Comparison of ENCODE assay signal across 9 mouse cellular contexts in the genomic region with DNA sequence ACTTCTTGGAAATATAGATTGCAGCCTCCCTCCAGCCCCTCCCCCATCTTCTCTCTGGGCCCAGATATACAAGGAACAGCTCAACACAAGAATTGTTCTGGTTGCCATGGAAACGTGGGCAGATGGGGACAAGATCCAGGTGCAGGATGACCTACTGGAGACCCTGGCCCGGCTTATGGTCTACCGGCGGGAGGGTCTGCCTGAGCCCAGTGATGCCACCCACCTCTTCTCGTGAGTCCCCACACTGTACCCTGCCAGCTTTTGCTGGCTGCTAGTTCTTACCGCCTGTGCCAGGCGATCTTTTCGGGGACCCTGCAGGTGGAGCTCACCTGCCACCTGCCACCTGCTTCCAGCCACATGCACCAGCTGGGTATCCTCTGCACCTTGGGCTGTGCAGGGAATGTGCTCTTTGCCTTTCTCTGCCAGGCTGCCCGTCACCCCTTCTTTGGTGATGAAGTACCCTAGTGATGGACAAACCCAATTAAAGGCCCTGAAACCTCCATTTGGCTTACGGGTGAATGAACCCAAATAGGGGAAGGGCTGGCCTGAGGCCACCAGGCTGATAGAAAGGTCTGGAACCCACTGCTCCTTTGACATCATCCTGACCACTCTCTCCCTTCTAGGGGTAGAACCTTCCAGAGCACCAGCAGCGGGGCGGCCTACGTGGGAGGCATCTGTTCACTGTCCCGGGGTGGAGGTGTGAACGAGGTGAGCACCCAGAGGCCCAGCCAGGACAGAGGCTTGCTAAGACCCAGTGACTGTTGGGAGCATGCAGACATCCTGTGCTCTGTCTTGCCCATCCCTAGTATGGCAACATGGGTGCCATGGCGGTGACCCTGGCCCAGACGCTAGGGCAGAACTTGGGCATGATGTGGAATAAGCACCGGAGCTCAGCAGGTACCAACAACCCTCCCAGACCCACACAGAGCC. TPM values are rescaled to one million over a fixed set of nuclear protein-coding genes. Genes with fewer than 3 reads are reported as not detected.
DNase-seq lines count a peak whose midpoint lies in the region; ATAC-seq and TF ChIP-seq lines count a peak whose summit lies in the region.
"Had no signal": no experiment of that assay in that cellular context is flagged by ENCODE, and none has a peak within 500 bp of the region (broad histone marks: within the 10 kb centered on the region; RNA-seq: fewer than 3 reads in every experiment).

No protein-coding gene starts in this region.

- H3K27me3 ChIP-seq in forebrain, embryonic 16.5 days (replicated peaks; ENCODE audit: control insufficient read depth, insufficient read depth, low read length): no peaks in the 10 kb centered on the region
- peaks cover 58% of the 10 kb centered on the region for H3K27me3 ChIP-seq in midbrain, embryonic 10.5 days (ENCODE audit: low read depth, poor library complexity, severe bottlenecking)

- TF ChIP-seq CTCF in brain, embryonic 14.5 days (IDR thresholded peaks at IDR 0.05; ENCODE audit: borderline replicate concordance, extremely low read depth, insufficient read depth, insufficient read length): no peak

- DNase-seq in brain, embryonic 14.5 days (ENCODE audit: low read depth): peak; percentile 75
- peak; percentile 77 for DNase-seq in cerebellum, adult 9-11 months
- DNase-seq in midbrain, embryonic 10.5 days (ENCODE audit: low spot score): peak; percentile 42
- DNase-seq in right cerebral cortex, postnatal 4 days: no peak
- no peak for DNase-seq in urinary bladder, postnatal 36 days (ENCODE audit: low spot score in 2 of 2)
- DNase-seq in lung, postnatal 36 days: no peak
- DNase-seq in frontal cortex, postnatal 25 days (ENCODE audit: low spot score in 2 of 2): no peak

- TF ChIP-seq POLR2A in brain, embryonic 14.5 days (IDR thresholded peaks at IDR 0.05; ENCODE audit: borderline replicate concordance, extremely low read depth, insufficient read depth, insufficient read length, poor library complexity, severe bottlenecking): no peak

- H3K4me2 ChIP-seq in forebrain, embryonic 16.5 days (ENCODE audit: low read length): no peak overlapping the region

- H3K9ac ChIP-seq in forebrain, embryonic 16.5 days (replicated peaks; ENCODE audit: low read depth, low read length): no peak overlapping the region

- H3K36me3 ChIP-seq in forebrain, embryonic 16.5 days (ENCODE audit: control insufficient read depth, insufficient read depth): no peaks in the 10 kb centered on the region; the same call in 1 of the 2 replicates
- peaks cover 21% of the 10 kb centered on the region for H3K36me3 ChIP-seq in midbrain, embryonic 10.5 days

- 59% methylated on average over 18 of the region's 18 CpGs for WGBS in forebrain, embryonic 16.5 days
- WGBS in midbrain, embryonic 10.5 days: 67% methylated on average over 18 of the region's 18 CpGs

- H3K9me3 ChIP-seq in forebrain, embryonic 16.5 days (ENCODE audit: control insufficient read depth, low read length): no peaks in the 10 kb centered on the region
- H3K9me3 ChIP-seq in midbrain, embryonic 10.5 days (replicated peaks): no peaks in the 10 kb centered on the region
- H3K9me3 ChIP-seq: heart, embryonic 12.5 days had no signal

- ATAC-seq in forebrain, embryonic 16.5 days: no peak

- peaks cover 36% of the 10 kb centered on the region for H3K4me1 ChIP-seq in forebrain, embryonic 16.5 days (replicated peaks; ENCODE audit: control insufficient read depth, insufficient read depth, low read length)
- peaks cover 84% of the 10 kb centered on the region for H3K4me1 ChIP-seq in midbrain, embryonic 10.5 days

- peak overlapping the region; percentile 96; the same call in 1 of the 2 replicates for H3K27ac ChIP-seq in forebrain, embryonic 16.5 days (ENCODE audit: low read length)
- peak overlapping the region; percentile 91 for H3K27ac ChIP-seq in midbrain, embryonic 10.5 days (replicated peaks)

- H3K4me3 ChIP-seq in forebrain, embryonic 16.5 days (replicated peaks; ENCODE audit: low read length): no peak overlapping the region
- H3K4me3 ChIP-seq in midbrain, embryonic 10.5 days: peak overlapping the region; percentile 23; the same call in 1 of the 2 replicates

RNA-seq across cellular contexts. Expression of gene Adam11, which starts 11.8 kb away (rescaled TPM):
- polyA plus RNA-seq in brain, embryonic 14.5 days (2012; rRNA removed): 48.4 and 64.1 TPM in 2 replicates
- polyA plus RNA-seq in forebrain, embryonic 16.5 days (2015; fragmentation: Nextera tagmentation; extraction: Ambion mirVana): 21.4 and 33.7 TPM in 2 replicates
- polyA plus RNA-seq in midbrain, embryonic 10.5 days (2016; fragmentation: Nextera tagmentation; extraction: Ambion mirVana): 10.7 and 18.4 TPM in 2 replicates

RNA-seq across cellular contexts. Expression of gene Gjc1, which starts 46.5 kb away (rescaled TPM):
- 52.2 and 61.0 TPM in 2 replicates for polyA plus RNA-seq in brain, embryonic 14.5 days (2012; rRNA removed)
- 41.9 and 47.9 TPM in 2 replicates for polyA plus RNA-seq in forebrain, embryonic 16.5 days (2015; fragmentation: Nextera tagmentation; extraction: Ambion mirVana)
- 81.1 and 84.0 TPM in 2 replicates for polyA plus RNA-seq in midbrain, embryonic 10.5 days (2016; fragmentation: Nextera tagmentation; extraction: Ambion mirVana)

Comparison
In these comparisons a context has a peak if more than half of its experiments do, and no peak if none do; other contexts are left out.
1. DNase-seq: peak in brain, embryonic 14.5 days (single experiment), cerebellum, adult 9-11 months (single experiment) and midbrain, embryonic 10.5 days (single experiment); none in right cerebral cortex, postnatal 4 days (single experiment), urinary bladder, postnatal 36 days (0 of 2), lung, postnatal 36 days (single experiment) and frontal cortex, postnatal 25 days (0 of 2).